Mouse (Mus musculus) kidney, postnatal 10 days (tissue): ENCODE results near the gene Cpeb4.
"Not testable (repeated sequence)": the region's sequence is repeated elsewhere in the genome, so short reads cannot be mapped to it uniquely, and the experiment has no call there.

Source experiments
- DNase-seq: peaks from one replicate; pipeline ENCODE4 v3.0.0; 2021; ENCODE audit warnings: mixed read lengths

Cpeb4 gene

GRCm38 (mm10) chr11:31871911-31872310 lies at the start of gene Cpeb4:
Gene Cpeb4 (plus strand): TSS chr11:31872211.
- DNase-seq, result no peak

- DNase-seq, result no peak
Measured at GRCm38 (mm10) chr11:31822556-31822955, 49.5 kb upstream of the Cpeb4 start.

GRCm38 (mm10) chr11:31823513-31823912 lies 48.5 kb upstream of the Cpeb4 start:
- DNase-seq, result no peak

- DNase-seq, result peak; percentile 85
Measured at GRCm38 (mm10) chr11:31824504-31825166, 47.4 kb upstream of the Cpeb4 start.

- DNase-seq, result peak; percentile 76
Measured at GRCm38 (mm10) chr11:31828011-31828770, 43.8 kb upstream of the Cpeb4 start.

- DNase-seq, result no peak
Measured at GRCm38 (mm10) chr11:31828771-31829072, 43.3 kb upstream of the Cpeb4 start.

- DNase-seq, result peak; percentile 70
Measured at GRCm38 (mm10) chr11:31830213-31831151, 41.5 kb upstream of the Cpeb4 start.

- DNase-seq, result no peak
Measured at GRCm38 (mm10) chr11:31831451-31831850, 40.6 kb upstream of the Cpeb4 start.

- no peak for DNase-seq
Measured at GRCm38 (mm10) chr11:31831983-31832382, 40.0 kb upstream of the Cpeb4 start.

- DNase-seq, result no peak
Measured at GRCm38 (mm10) chr11:31832439-31832980, 39.5 kb upstream of the Cpeb4 start.

GRCm38 (mm10) chr11:31833506-31833905 lies 38.5 kb upstream of the Cpeb4 start:
- no peak for DNase-seq

- no peak for DNase-seq
Measured at GRCm38 (mm10) chr11:31835352-31835751, 36.7 kb upstream of the Cpeb4 start.

- no peak for DNase-seq
Measured at GRCm38 (mm10) chr11:31837243-31837642, 34.8 kb upstream of the Cpeb4 start.

GRCm38 (mm10) chr11:31837753-31838152 lies 34.3 kb upstream of the Cpeb4 start:
- no peak for DNase-seq

- peak; percentile 92 for DNase-seq
Measured at GRCm38 (mm10) chr11:31838442-31839083, 33.4 kb upstream of the Cpeb4 start.

GRCm38 (mm10) chr11:31839084-31839460 lies 32.9 kb upstream of the Cpeb4 start:
- DNase-seq, result no peak

- no peak for DNase-seq
Measured at GRCm38 (mm10) chr11:31842171-31842959, 29.6 kb upstream of the Cpeb4 start.

GRCm38 (mm10) chr11:31843177-31843833 lies 28.7 kb upstream of the Cpeb4 start:
- no peak for DNase-seq

- no peak for DNase-seq
Measured at GRCm38 (mm10) chr11:31843834-31844188, 28.2 kb upstream of the Cpeb4 start.

- DNase-seq, result not testable (repeated sequence)
Measured at GRCm38 (mm10) chr11:31845111-31845510, 26.9 kb upstream of the Cpeb4 start.

GRCm38 (mm10) chr11:31846771-31847468 lies 25.1 kb upstream of the Cpeb4 start:
- no peak for DNase-seq
